Mouse (Mus musculus) limb, embryonic 10.5 days (tissue): ENCODE results near the gene Zbtb8a. TPM values are rescaled to one million over a fixed set of nuclear protein-coding genes. Genes with fewer than 3 reads are reported as not detected.

Source experiments
- DNase-seq: peaks from one replicate; pipeline ENCODE4 v3.0.0-alpha.2; 2017; ENCODE audit warnings: low spot score
- H3K27ac ChIP-seq: fragments of 300-500 bp; sonication (generic); 2 replicates; pipeline ENCODE4 v1.5.1; 2016; ENCODE audit warnings: mild to moderate bottlenecking
- H3K27me3 ChIP-seq: fragments of 300-500 bp; sonication (generic); 2 replicates; pipeline ENCODE4 v1.6.1; 2016; ENCODE audit warnings: low read depth, mild to moderate bottlenecking; ENCODE audit not compliant: poor library complexity, severe bottlenecking
- H3K36me3 ChIP-seq: fragments of 300-500 bp; sonication (generic); 2 replicates; pipeline ENCODE4 v1.6.1; 2016; ENCODE audit warnings: mild to moderate bottlenecking, moderate library complexity
- H3K4me1 ChIP-seq: fragments of 300-500 bp; sonication (generic); 2 replicates; pipeline ENCODE4 v1.6.1; 2016
- H3K4me3 ChIP-seq: fragments of 300-500 bp; sonication (generic); 2 replicates; pipeline ENCODE4 v1.5.1; 2016; ENCODE audit warnings: mild to moderate bottlenecking, moderate library complexity
- H3K9me3 ChIP-seq: fragments of 300-500 bp; sonication (generic); replicated peaks from 2 replicates; pipeline ENCODE4 v1.6.1; 2016; ENCODE audit warnings: mild to moderate bottlenecking
- WGBS: fragments of 180-500 bp; shearing (Covaris S2); methylation state at CpG from one replicate; pipeline ENCODE4 v1.1.7; 2016; 5-methylcytosine and 5-hydroxymethylcytosine counted together
- polyA plus RNA-seq: library from polyadenylated mRNA; unstranded; fragments of >200 nt; fragmentation: Nextera tagmentation; extraction: Ambion mirVana; gene quantifications from 2 replicates; pipeline ENCODE4 v1.2.1, GENCODE M21; 2016

Zbtb8a gene
- polyA plus RNA-seq, 1 experiment from 2014 or later, result 8.0 TPM

DNA sequence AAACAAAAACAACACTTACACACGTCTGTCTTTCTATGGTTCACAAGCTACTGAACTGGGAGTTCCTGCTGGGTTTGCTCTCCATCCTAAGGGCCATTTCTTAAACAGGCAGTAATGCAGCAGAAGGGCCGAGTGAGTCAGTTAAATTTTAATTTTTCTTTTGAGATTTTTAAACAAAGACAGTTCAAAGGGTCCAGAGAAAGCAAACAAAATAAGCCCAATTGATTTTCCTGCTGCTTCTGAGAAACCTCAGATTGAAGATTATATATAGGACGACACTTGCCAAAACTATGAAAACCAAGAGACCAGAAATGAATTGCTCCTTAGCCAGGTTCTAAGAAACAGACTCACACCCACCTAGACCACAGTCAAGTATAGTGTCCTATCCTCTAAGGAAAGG is 64.0 kb downstream of the Zbtb8a start:
- Histone ChIP-seq H3K4me3 (no peak overlapping the region), H3K36me3 (peaks cover 100% of the 10 kb centered on the region), H3K27ac (no peak overlapping the region), H3K27me3 (no peaks in the 10 kb centered on the region), H3K9me3 (no peaks in the 10 kb centered on the region), H3K4me1 (no peaks in the 10 kb centered on the region)
- 93% methylated on average over 3 of the region's 3 CpGs for WGBS
- no peak for DNase-seq

- no peaks in the 10 kb centered on the region for H3K27me3 ChIP-seq
- H3K27ac ChIP-seq, result no peak overlapping the region
- no peak overlapping the region for H3K4me3 ChIP-seq
- peaks cover 80% of the 10 kb centered on the region for H3K36me3 ChIP-seq
- DNase-seq, result no peak
- WGBS, result 92% methylated on average over 1 of the region's 1 CpGs
- no peaks in the 10 kb centered on the region for H3K9me3 ChIP-seq
- H3K4me1 ChIP-seq, result no peaks in the 10 kb centered on the region
Measured at GRCm38 (mm10) chr4:129307936-129308335, 70.0 kb downstream of the Zbtb8a start.

- H3K4me1 ChIP-seq, result peaks cover 3% of the 10 kb centered on the region
- no peak overlapping the region for H3K27ac ChIP-seq
- H3K27me3 ChIP-seq, result no peaks in the 10 kb centered on the region
- H3K4me3 ChIP-seq, result no peak overlapping the region
- H3K36me3 ChIP-seq, result peaks cover 43% of the 10 kb centered on the region
- 83% methylated on average over 1 of the region's 1 CpGs for WGBS
- DNase-seq, result no peak
- H3K9me3 ChIP-seq, result no peaks in the 10 kb centered on the region
Measured at GRCm38 (mm10) chr4:129304306-129304705, 73.6 kb downstream of the Zbtb8a start.

GRCm38 (mm10) chr4:129303816-129304215 is 74.1 kb downstream of the Zbtb8a start:
- Histone ChIP-seq H3K9me3 (no peaks in the 10 kb centered on the region), H3K27ac (no peak overlapping the region), H3K4me3 (no peak overlapping the region), H3K36me3 (peaks cover 39% of the 10 kb centered on the region), H3K27me3 (no peaks in the 10 kb centered on the region), H3K4me1 (peaks cover 8% of the 10 kb centered on the region)
- WGBS, result 89% methylated on average over 9 of the region's 9 CpGs
- no peak for DNase-seq

Other genes with a start within 250 kb of the Zbtb8a start
- 2.0 and 2.6 TPM in 2 replicates for gene Fndc5, start 241.1 kb downstream of the Zbtb8a start, polyA plus RNA-seq
- 29.7 and 34.5 TPM in 2 replicates for gene S100pbp, start 188.4 kb downstream of the Zbtb8a start, polyA plus RNA-seq
- 98.9 and 103 TPM in 2 replicates for gene Yars, start 188.4 kb downstream of the Zbtb8a start, polyA plus RNA-seq
- gene C77080, start 116.7 kb downstream of the Zbtb8a start, polyA plus RNA-seq, result 4.0 and 4.1 TPM in 2 replicates
- 0.36 and 0.39 TPM in 2 replicates for gene Sync, start 90.5 kb downstream of the Zbtb8a start, polyA plus RNA-seq
- 561 and 589 TPM in 2 replicates for gene Rbbp4, start 42.7 kb downstream of the Zbtb8a start, polyA plus RNA-seq
- 49.5 and 50.3 TPM in 2 replicates for gene Zbtb8os, start 42.4 kb downstream of the Zbtb8a start, polyA plus RNA-seq
- 0.59 and 1.1 TPM in 2 replicates for gene Zbtb8b, start 62.7 kb upstream of the Zbtb8a start, polyA plus RNA-seq
- gene Bsdc1, start 83.5 kb upstream of the Zbtb8a start, polyA plus RNA-seq, result 19.9 and 20.5 TPM in 2 replicates
- gene Tssk3, start 112.9 kb upstream of the Zbtb8a start, polyA plus RNA-seq, result 0.11 TPM in 1 of 2 replicates, not detected in the other
- not detected in 2 replicates for gene Fam229a, start 113.1 kb upstream of the Zbtb8a start, polyA plus RNA-seq
- 1,533 and 1,561 TPM in 2 replicates for gene Marcksl1, start 135.5 kb upstream of the Zbtb8a start, polyA plus RNA-seq
- gene Hdac1, start 164.6 kb upstream of the Zbtb8a start, polyA plus RNA-seq, result 308 and 336 TPM in 2 replicates
- 10.3 and 13.5 TPM in 2 replicates for gene Lck, start 195.5 kb upstream of the Zbtb8a start, polyA plus RNA-seq
- 2.6 and 5.1 TPM in 2 replicates for gene Fam167b, start 200.4 kb upstream of the Zbtb8a start, polyA plus RNA-seq
- 322 and 358 TPM in 2 replicates for gene Eif3i, start 222.5 kb upstream of the Zbtb8a start, polyA plus RNA-seq
- 228 and 231 TPM in 2 replicates for gene Tmem234, start 222.6 kb upstream of the Zbtb8a start, polyA plus RNA-seq
- 1.7 and 1.8 TPM in 2 replicates for gene Dcdc2b, start 236.1 kb upstream of the Zbtb8a start, polyA plus RNA-seq
- 30.2 and 34.7 TPM in 2 replicates for gene Iqcc, start 241.0 kb upstream of the Zbtb8a start, polyA plus RNA-seq
- 34.9 and 42.3 TPM in 2 replicates for gene Ccdc28b, start 245.8 kb upstream of the Zbtb8a start, polyA plus RNA-seq